Mouse (Mus musculus) hindbrain, postnatal 0 days (tissue): Measurements from ENCODE around the gene Pcnx2. TPM values are rescaled to one million over a fixed set of nuclear protein-coding genes. Genes with fewer than 3 reads are reported as not detected.

ENCODE experiments used
- ATAC-seq: fragments of 200-750 bp; cut with Nextera tagmentation; 2 replicates; pipeline ENCODE4 v1.8.0; 2017; ENCODE audit warnings: mild to moderate bottlenecking, moderate TSS enrichment, moderate library complexity
- DNase-seq: peaks from one replicate; pipeline ENCODE4 v3.0.0-alpha.2; 2015; ENCODE audit warnings: low spot score
- H3K27ac ChIP-seq: fragments of 300-500 bp; sonication (generic); 2 replicates; pipeline ENCODE4 v1.5.1; 2014; ENCODE audit warnings: mild to moderate bottlenecking
- H3K27me3 ChIP-seq: fragments of 300-500 bp; sonication (generic); 2 replicates; pipeline ENCODE4 v1.6.1; 2014; ENCODE audit warnings: low read length, mixed read lengths; ENCODE audit not compliant: insufficient read depth
- H3K36me3 ChIP-seq: fragments of 300-500 bp; sonication (generic); 2 replicates; pipeline ENCODE4 v1.6.1; 2014; ENCODE audit warnings: low read length, mixed read lengths; ENCODE audit not compliant: insufficient read depth
- H3K4me1 ChIP-seq: fragments of 300-500 bp; sonication (generic); 2 replicates; pipeline ENCODE4 v1.6.1; 2014; ENCODE audit warnings: antibody characterized with exemption, low read length, mixed read lengths; ENCODE audit not compliant: insufficient read depth
- H3K4me2 ChIP-seq: fragments of 300-500 bp; sonication (generic); 2 replicates; pipeline ENCODE4 v1.6.1; 2014; ENCODE audit warnings: low read depth, mild to moderate bottlenecking, low read length, moderate library complexity, mixed read lengths
- H3K4me3 ChIP-seq: fragments of 300-500 bp; sonication (generic); 2 replicates; pipeline ENCODE4 v1.5.1; 2014; ENCODE audit warnings: low read length
- H3K9ac ChIP-seq: fragments of 300-500 bp; sonication (generic); replicated peaks from 2 replicates; pipeline ENCODE4 v1.6.1; 2014; ENCODE audit warnings: mild to moderate bottlenecking, low read length, moderate library complexity, mixed read lengths
- H3K9me3 ChIP-seq: fragments of 300-500 bp; sonication (generic); 2 replicates; pipeline ENCODE4 v1.6.1; 2016; ENCODE audit warnings: low read length, mixed read lengths
- CTCF ChIP-seq: IDR thresholded peaks from 2 replicates; pipeline ENCODE4 v1.5.1; 2016; ENCODE audit warnings: antibody characterized with exemption, control low read depth, low read depth
- WGBS: fragments of 180-500 bp; shearing (Covaris S2); extraction: QIAGEN DNeasy Blood & Tissue Kit; methylation state at CpG from one replicate; pipeline ENCODE4 v1.1.7; 2014; 5-methylcytosine and 5-hydroxymethylcytosine counted together
- polyA plus RNA-seq: library from polyadenylated mRNA; unstranded; fragments of >200 nt; fragmentation: Nextera tagmentation; extraction: Ambion mirVana; gene quantifications from 2 replicates; pipeline ENCODE4 v1.2.1, GENCODE M21; 2015
- total RNA-seq: library from RNA; depleted of rRNA; stranded (reverse); fragments of >200 nt; gene quantifications from 2 replicates; pipeline ENCODE4 v1.2.3, GENCODE M21; 2014

The Pcnx2 gene
- total and polyA plus RNA-seq, 2 experiments from 2014 or later, result 3.0 to 11.8 TPM

DNA sequence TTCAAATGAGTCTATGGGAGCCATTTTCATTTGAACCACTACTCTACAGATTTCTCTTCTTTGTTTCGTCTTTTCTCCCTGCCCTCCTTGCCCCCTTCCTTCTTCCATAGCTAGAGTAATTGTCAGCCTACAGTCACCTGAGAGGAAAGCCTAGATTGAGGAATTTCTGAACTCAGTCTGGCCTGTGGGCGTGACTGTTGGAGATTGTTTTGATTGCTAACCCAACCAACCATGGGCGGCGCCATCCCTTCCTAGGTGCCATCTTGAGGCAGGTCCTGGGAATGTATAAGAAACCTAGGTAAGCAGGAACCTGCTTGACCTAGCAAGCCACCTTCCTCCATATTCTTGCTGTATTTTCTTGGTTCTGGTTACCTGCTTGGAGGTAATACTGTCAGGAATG lies 172.0 kb downstream of the Pcnx2 start:
- Histone ChIP-seq H3K36me3 (no peaks in the 10 kb centered on the region), H3K27ac (no peak overlapping the region), H3K4me2 (no peak overlapping the region), H3K27me3 (no peaks in the 10 kb centered on the region), H3K4me1 (no peaks in the 10 kb centered on the region), H3K9ac (no peak overlapping the region), H3K4me3 (no peak overlapping the region), H3K9me3 (no peaks in the 10 kb centered on the region)
- DNase-seq (no peak), ATAC-seq (no peak)
- WGBS, result 97% methylated on average over 4 of the region's 4 CpGs
- no peak for TF ChIP-seq CTCF

DNA sequence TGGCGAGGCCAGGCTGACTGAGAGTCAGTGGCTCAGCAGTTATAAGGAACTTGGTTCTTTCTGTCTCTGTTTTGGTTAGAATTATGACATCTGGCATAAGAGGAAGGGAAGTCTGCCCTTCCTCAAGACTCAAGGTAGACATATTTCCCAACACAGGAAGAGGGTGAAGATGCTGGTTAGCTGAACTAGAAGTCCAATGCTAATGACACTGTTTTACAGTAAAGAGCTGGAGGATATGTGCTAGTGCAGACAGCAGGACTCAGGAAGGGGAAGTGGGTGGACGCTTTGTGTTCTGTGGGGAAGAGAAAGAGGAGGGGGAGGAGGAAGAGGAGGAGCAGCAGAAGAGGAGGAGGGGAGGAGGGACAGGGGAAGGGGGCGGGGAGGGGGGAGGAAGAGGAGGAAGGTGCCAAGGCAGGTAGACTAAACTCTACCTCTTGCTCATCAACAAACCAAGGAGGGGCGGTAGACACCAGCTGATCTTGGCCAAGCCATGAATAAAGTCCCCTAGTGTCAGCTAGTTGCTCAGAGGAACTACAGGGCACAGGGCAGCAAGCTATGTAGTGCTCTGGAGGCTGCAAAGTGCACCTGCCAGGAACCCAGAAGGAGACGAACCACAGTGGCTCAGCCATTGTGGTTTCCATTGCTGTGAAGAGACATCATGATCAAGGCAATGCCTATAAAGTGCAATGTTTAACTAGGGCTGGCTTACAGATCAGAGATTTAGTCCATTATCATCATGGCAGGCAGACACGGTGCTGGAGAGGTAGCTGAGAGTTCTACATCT lies 172.9 kb downstream of the Pcnx2 start:
- H3K4me2 ChIP-seq, result no peak overlapping the region
- no peaks in the 10 kb centered on the region for H3K36me3 ChIP-seq
- H3K27me3 ChIP-seq, result no peaks in the 10 kb centered on the region
- H3K4me1 ChIP-seq, result no peaks in the 10 kb centered on the region
- H3K9me3 ChIP-seq, result no peaks in the 10 kb centered on the region
- H3K9ac ChIP-seq, result no peak overlapping the region
- ATAC-seq (no peak), DNase-seq (no peak)
- H3K4me3 ChIP-seq, result no peak overlapping the region
- 81% methylated on average over 6 of the region's 6 CpGs for WGBS
- TF ChIP-seq CTCF, result no peak
- H3K27ac ChIP-seq, result no peak overlapping the region

DNA sequence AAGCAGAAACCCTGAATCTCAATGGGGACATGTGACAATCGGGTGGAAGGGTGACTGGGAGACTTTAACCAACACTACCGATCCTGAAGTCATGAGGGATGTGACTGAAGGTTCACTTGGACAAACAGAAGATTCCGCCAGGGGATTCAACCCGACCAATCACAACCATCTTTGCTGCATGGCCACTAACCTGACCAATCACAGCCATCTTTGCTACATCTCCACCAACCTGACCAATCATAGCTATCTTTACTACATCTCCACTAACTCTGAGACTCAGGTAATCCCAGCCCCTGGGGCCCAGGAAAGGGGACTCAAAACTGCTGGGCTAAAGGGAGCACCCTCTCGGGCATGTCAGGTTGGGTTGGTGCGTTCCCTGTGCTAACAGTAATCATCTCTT lies 174.7 kb downstream of the Pcnx2 start:
- WGBS, result 95% methylated on average over 6 of the region's 6 CpGs
- Histone ChIP-seq H3K4me2 (no peak overlapping the region), H3K9ac (no peak overlapping the region), H3K4me1 (no peaks in the 10 kb centered on the region), H3K4me3 (no peak overlapping the region), H3K27ac (no peak overlapping the region), H3K36me3 (no peaks in the 10 kb centered on the region), H3K9me3 (no peaks in the 10 kb centered on the region), H3K27me3 (no peaks in the 10 kb centered on the region)
- no peak for TF ChIP-seq CTCF
- ATAC-seq (no peak), DNase-seq (no peak)

DNA sequence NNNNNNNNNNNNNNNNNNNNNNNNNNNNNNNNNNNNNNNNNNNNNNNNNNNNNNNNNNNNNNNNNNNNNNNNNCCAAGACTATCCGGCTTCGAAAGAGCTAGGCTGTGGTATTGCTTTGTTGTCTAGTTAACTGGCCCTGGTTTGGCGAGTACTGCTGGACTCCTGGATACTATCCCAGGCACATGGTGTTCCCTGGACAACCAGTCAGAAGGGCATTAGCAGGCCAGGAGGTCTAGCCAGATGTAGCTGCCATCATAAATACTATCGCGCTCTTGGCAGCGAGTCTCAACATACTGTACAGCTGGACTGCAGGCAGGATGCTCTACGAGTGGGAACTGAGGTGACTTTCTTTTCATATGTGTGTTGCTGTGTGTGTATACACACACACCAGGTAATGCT lies 175.4 kb downstream of the Pcnx2 start:
- Histone ChIP-seq H3K4me1 (no peaks in the 10 kb centered on the region), H3K27ac (no peak overlapping the region), H3K9ac (no peak overlapping the region), H3K4me3 (no peak overlapping the region), H3K27me3 (no peaks in the 10 kb centered on the region), H3K9me3 (no peaks in the 10 kb centered on the region), H3K36me3 (no peaks in the 10 kb centered on the region), H3K4me2 (no peak overlapping the region)
- ATAC-seq, result no peak
- DNase-seq, result peak; percentile 14
- TF ChIP-seq CTCF, result no peak
- 71% methylated on average over 7 of the region's 7 CpGs for WGBS

DNA sequence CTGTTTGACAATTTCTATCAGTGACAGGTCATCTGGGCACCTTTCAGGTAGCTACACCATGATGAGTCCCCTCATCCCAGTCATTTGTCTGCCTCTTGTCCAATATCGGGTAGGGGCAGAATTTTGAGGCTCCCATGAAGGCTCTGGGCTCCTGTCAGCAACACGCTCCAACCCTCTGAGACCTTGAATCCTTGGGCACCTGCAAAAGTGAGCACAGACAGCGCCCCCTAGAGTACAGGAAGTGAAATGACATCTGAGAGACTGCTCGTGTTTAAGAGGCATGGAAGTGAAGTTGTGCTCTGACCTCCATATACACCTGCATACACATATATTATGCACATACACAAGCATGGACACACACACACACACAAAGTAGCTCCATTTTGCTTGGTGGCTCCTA lies 179.2 kb downstream of the Pcnx2 start:
- Histone ChIP-seq H3K36me3 (no peaks in the 10 kb centered on the region), H3K27me3 (no peaks in the 10 kb centered on the region), H3K9me3 (no peaks in the 10 kb centered on the region), H3K4me3 (no peak overlapping the region), H3K9ac (no peak overlapping the region), H3K4me1 (0 out of 2 replicates have a peak, but pooled peaks cover 3% of the 10 kb centered on the region), H3K27ac (no peak overlapping the region), H3K4me2 (no peak overlapping the region)
- peak; percentile 56 for TF ChIP-seq CTCF
- DNase-seq, result no peak
- WGBS, result 59% methylated on average over 4 of the region's 4 CpGs
- no peak for ATAC-seq

DNA sequence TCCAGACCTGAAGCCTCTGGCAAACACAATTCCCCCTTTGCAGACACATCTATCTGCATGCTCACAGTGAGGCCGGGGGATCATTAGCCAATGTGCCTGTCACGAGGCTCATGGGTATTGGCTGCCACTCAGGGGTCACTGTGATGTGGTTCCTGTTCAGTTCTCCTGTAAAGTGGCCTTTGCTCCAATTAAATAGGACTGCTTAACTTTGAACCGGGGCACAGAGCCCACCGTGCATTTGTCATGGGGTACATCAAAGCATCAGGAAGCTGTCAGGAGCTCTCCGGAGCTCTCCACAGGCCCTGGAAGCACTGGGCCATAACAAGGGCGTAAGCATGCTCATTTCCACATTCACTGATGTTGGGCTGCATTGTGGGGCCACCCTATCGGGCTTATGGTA lies 181.5 kb downstream of the Pcnx2 start:
- WGBS, result 21% methylated on average over 7 of the region's 7 CpGs
- no peak for TF ChIP-seq CTCF
- peak; percentile 18 for DNase-seq
- Histone ChIP-seq H3K27me3 (no peaks in the 10 kb centered on the region), H3K9ac (0 out of 2 replicates have a peak overlapping the region, but pooled peaks have one; percentile 3), H3K4me1 (0 out of 2 replicates have a peak, but pooled peaks cover 3% of the 10 kb centered on the region), H3K4me3 (no peak overlapping the region), H3K4me2 (no peak overlapping the region), H3K36me3 (no peaks in the 10 kb centered on the region), H3K9me3 (no peaks in the 10 kb centered on the region), H3K27ac (no peak overlapping the region)
- no peak for ATAC-seq

DNA sequence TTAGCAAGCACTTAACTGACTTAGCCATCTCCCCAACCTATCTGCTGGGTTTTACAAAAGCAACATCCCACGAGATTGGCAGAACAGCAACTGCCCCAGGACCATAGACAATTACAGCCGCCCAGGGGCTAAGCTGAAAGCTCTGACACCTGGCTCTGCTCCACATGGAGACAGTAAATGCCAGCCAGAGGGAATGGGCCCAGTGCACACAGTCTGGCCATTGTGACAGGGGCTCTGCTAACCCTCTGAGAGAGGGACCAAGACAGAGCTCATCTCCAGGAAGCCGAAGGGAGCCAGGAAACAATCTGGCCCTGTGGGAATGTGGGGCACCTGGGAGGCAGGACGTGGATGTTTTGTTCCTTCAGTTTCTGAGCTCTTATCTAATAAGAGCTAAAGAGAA lies 181.9 kb downstream of the Pcnx2 start:
- 0 out of 2 replicates have a peak overlapping the region, but pooled peaks have one; percentile 3 for H3K9ac ChIP-seq
- no peaks in the 10 kb centered on the region for H3K9me3 ChIP-seq
- no peak overlapping the region for H3K27ac ChIP-seq
- TF ChIP-seq CTCF, result no peak
- H3K4me3 ChIP-seq, result no peak overlapping the region
- H3K4me1 ChIP-seq, result 0 out of 2 replicates have a peak, but pooled peaks cover 3% of the 10 kb centered on the region
- ATAC-seq, result no peak
- H3K36me3 ChIP-seq, result no peaks in the 10 kb centered on the region
- no peaks in the 10 kb centered on the region for H3K27me3 ChIP-seq
- H3K4me2 ChIP-seq, result no peak overlapping the region
- WGBS, result 14% methylated on average over 4 of the region's 4 CpGs
- peak; percentile 49 for DNase-seq
